Mouse (Mus musculus): ENCODE data around the gene Nfkb1.

The Nfkb1 gene

DNA sequence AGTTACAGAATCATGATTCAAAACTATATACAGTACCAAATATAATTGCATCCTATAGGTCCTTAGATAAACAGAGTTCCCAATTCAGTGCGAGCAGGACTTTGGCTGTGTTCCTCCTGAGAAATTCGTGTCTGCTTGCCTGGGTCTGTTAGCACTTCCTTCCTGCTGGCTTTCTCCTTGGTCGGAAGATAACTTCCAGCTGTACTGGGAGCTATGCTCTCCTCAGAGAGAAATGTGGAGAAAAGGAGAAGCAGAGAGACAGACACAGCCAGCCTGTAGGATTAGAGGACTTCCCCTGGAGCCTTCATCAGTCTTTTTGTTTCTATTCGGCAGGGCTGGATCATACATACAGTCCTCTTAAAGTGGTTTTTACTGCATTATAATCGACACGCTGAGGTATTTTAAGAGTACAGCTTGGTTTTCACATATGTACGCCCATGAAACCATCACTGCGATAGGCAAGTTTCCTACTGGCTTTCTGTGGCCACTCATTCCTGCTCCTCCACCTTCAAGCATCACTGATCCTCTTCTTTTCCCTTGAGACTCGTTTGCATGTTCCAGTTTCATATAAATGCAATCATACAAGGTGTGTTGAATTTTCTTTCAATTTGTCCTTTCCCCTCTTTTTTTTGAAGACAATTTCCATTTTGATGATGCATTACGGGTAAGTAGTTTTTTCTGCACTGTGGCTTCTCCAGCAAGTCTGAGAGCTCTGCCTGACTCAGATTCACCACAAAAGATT lies 8.3 kb upstream of the Nfkb1 start:
- DNase-seq = peak; percentile 94

DNA sequence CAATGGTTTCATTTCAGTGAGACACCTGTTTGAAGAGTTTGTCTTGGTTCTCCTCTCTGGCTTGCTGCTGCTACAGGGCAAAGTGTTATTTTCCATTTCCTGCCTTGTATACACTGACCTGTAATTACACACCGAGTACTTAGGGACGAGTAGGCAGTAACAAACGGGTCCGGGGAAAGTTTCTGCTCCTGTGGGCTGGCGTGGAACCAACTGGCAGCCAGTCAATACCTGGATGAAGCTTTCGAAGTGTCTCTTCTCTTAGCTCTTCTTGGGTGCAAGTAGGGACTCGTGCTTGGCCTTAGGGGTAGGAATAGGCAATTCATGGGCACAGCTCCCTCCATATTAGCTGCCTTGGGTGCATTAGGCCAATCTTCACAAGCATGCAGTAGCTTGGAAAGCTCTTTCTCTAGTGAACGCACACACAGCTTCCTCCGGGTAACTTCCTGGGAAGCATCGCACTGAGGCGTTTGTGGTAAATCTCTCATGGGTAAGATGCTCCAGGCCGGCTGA lies 7.2 kb upstream of the Nfkb1 start:
- no peak for DNase-seq

DNA sequence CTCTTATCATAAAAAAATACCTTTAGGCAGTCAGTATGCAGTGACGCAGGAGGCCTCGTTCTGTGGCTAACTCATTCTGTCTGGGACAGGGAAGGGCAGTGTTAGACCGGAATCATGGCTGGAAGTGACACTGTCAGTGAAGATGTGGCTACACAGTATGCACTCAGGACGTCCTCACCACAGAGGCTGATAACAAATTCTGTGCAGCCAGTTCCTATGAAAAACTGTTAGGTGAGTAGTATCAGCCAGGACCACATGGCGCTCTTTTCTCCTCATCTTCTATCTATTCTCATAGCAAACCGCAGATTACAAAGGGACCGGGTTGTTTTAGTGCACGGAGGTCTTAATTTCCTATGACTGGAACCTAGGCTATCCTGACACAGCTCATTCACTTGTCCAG lies 4.9 kb upstream of the Nfkb1 start:
- DNase-seq = no peak

DNA sequence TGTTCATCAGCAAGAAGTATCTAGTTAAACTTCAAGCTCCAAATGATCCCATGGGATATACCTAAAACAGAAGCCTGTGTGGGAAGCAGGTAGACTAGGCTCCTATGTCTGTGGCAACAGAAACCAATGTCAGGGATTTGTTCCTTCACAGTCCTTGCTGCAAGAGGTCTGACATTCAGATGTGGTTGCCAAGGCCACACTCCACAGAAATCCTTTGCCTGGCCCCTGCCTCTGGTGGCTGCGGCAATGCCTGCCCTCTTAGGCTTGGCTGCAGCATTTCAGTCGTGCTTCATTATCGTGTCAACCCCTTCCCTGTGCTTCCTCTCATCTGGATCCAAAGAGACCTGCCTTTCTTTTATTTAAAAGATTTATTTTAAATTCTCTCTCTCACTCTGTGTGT lies 1.7 kb upstream of the Nfkb1 start:
- peak; percentile 92 for DNase-seq

DNA sequence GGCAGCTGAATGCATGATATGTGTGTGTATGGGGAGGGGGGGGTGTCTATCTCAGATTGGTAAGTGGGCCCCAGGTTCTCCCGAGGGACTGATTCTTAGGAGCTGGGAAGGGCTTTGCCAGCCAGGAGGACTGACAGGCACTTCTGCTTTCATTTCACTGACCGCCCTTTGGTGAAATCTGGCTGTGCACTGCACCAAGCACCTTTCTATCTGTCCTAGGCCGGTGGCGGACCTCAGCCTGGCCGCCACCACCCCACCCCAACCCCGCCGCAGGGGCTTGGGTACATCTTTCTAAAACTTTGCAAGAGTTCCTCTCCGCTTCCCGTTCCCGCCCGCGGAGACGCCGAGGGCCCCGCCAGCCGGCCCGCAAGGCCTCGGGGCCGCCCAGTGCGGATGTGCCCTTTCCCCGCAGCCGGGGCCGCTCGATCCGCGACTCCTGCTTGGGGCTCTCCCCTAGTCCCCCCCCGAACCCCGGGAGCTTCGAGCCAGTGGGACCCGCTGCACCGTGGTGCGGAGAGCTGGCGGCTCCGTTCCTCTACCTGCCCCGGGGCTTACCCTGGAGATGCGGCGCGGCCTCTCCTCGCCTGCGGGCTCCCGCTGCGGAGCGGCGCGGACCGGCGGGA lies 668 bp downstream of the Nfkb1 start:
- DNase-seq = peak; percentile 96

DNA sequence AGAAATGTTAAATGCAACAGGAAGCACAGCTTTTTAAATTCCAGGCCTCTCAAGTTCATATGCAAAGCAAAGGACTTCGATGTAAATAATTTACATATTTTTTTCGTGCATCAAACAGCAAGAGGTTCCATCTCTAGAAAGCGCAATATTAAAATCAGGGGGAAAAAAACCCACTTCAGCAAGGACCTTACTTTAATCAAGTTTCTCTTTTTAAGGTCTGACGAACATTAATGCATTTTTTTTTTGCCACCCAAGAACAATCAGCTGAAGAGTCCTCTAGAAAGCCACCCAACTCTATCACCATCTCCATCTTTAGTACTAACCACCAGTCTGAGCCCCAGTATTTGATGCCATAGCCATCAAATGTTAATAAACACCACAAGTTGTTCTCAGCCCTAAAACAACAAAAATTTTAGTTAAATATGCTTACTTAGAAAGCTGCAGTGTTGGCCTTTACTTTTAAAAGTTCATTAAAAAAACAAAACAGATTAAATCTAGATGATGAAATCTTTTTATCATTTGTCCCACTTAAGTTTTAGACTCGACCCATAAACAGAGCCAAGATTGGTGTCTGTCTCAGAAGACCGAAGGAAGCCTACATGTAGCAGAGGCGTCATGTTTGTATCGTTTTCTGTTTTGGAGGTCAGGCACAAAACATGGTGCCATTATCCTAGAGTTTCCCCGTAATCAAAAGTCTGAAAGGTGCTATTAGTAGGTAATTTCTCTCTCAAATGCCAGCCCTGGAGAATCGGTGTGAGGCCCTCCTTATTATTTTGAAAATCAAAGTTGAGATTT lies 1.4 kb downstream of the Nfkb1 start:
- DNase-seq = no peak

DNA sequence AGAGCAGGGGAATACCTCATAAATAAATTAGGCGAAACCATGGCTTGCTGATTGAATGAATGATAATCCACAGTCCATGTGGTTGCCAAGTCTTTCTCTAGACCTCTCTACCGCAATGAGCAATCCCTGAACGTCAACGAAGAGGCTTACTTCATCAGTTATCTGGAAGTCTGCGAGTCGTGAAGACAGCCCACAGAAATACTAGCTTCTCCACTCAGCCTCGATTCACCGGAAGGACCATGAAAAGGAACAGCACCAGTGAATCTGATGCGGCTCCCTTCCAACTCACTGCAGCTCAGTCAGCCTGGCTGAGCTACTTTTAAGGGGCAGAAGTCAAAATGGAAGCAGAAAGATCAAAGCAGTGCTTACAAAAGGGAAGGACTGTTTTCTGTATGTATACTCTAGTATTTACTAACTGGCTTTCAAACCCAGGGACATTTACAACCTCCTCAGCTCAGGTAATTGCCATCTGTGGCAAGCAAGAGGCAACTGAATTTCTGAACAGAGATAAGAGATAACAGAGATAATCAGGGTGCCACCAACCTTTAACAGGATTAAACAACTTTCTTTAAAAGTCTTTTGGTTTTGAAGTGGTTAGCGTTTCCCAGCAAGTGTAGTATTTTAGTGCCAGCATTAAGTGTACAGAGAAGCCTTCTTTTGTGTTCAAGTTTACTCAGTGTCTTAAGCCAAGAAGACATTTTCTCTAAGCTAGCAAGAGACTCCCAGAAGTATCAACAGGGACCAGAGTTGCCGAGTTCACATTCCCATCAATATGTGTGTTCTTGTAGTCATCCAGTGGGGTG lies 2.2 kb downstream of the Nfkb1 start:
- DNase-seq = no peak

DNA sequence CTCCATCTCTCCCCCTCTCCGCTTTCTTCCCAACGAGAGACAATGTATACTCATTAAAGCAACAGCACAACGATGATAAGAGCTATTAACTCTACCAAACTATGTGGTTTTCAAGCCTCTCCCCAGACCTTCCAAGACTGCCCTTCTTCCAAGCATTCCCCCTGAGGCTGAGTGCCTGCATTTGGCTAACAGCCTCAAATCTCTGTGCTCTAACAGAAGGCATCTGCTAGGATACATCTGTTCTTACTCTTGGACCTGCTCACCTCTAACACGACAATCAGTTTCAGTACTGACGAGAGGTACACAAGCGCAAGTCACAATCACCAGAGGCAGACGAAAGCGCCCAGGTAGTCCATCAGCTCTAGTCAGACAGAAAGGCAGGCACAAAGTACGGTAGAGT lies 3.4 kb downstream of the Nfkb1 start:
- DNase-seq = no peak

DNA sequence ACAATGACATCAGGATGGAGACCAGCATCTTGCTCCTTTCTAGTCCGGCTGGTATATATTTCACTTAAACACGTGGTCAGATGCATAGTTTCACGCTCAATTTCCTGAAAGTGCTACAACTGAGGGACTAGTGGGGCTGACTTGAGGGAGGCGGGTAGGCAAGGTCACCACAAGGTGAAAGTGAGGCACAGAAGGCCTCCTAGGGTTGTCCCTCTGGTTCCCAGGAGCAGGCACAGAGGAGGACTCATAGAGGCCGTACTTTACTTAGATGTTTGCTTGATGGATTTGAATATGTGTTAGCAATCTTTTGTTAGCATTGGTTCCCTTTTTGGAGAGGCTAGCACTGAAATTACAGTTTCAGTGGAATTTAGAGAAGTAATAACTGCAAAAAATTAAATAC lies 4.9 kb downstream of the Nfkb1 start:
- DNase-seq = no peak

DNA sequence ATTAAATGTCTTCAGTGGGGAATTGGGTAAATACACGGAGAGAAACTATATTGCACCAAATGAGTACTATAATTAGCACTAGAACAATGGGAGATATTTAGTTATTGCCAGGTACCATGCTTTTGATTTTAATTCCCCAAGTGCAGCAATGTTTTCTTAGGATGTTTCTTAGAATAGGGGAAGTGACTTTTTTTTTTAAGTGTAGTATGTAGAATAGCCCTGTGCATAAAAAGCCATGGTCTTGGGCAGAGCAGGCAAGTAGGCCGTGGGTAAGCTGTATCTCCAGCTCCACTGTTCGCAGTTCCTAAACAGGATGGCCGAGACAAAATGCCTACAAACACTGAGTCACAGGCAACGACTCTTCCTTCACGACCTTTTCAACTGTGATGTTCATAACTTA lies 8.1 kb downstream of the Nfkb1 start:
- DNase-seq = no peak

DNA sequence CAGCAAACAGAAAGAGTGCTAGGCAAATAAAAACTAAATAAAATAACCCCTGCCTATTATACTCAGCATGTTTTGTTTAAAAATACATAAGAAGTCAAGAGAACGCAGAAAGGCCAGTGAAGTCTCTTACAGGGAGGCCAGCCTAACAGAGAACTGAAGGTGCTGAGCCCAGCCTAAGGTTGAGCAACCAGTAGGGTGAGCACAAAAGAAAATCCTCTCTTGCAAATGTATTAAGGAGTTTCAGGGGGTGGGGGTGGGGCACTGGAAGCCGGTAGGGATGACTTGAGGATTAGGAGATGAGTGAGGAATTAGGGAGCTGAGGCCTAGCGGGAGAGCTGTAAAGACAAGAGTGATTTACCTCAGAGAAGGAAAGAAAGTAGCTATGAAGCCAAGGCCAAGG lies 9.1 kb downstream of the Nfkb1 start:
- DNase-seq = no peak

DNA sequence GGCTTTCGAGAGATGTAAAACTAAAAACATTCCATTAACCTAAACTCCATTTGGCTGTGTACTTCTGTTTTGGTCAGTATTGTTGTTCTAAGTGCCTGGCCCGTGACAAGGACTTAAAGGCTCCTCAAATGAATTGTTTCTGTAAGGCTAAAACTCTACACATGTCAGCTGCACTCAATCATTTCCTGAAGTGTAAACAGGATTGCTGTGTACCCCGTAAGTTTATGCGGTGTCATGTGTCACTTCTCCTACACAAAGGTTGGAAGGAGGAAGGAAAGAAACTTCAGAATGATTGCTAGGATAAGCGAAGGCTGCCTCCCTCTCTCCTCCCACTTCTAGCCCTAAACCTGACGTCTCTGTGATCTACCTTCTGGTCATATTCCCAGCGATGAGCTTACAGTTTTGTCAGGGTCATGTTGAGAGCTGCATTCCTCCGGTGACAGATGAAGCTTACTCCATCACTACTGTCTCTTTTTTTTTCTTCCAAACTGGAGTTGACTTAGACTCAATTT lies 10.0 kb downstream of the Nfkb1 start:
- no peak for DNase-seq

DNA sequence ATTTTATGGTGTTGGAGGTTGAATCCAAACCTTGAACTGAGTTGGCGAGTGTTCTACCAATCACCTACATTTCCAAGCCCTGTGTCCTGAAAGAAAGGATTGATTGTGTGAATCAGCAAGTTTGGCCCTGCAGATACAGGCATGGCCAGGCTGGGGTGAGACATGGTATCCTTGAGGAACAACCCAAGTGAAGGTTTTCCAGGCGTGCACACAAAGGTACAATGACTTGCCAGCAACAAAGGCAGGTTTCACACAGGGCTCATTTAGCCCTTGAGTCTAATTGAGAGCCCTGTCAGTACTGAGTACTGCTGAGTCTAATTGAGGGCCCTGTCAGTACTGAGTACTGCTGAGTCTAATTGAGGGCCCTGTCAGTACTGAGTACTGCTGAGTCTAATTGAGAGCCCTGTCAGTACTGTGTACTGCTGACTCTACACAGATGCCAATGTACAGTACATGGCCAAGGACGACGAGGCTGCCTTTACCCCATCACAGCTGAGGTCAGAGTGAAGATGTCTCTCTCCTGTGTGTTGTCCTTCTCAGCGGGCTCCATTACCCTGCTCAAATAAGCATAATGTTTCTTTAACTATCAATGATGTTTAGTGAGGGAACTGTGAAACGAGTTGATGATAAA lies 11.0 kb downstream of the Nfkb1 start:
- no peak for DNase-seq

DNA sequence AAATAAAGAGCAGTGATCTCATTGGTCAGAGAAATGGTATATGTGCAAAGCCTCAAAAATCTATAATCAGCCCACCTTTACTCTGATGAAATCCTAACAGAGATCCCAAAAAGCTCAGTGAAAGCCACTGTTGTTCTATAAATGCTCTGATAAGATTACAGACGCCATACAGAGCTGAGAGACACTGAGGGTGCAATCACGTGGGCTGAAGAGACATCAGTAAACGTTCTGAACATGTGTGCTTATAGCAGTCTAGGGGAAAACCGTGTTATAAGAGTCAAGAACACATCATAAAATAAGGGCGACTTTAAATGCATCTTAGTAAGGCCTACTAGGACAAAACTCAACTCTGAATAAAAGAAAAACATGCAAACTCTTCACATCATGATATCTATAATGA lies 14.3 kb downstream of the Nfkb1 start:
- no peak for DNase-seq

DNA sequence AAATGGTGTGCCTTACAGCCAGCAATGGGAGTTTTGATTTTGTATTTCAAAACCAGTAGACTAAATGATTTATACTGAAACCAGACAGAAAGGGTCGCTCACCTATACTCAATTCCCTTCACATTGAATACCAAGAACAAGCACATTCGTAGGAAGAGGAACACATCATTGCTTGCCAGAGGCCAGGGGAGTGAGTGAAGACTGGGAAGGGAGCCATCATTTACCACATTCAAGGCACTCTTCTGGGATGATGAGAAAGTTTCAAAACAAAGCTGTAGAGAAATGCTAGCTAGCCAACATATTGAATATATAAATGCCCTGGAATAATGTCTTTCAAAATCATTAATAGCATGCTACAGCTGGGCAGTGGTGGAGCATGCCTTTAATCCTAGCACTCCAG lies 15.0 kb downstream of the Nfkb1 start:
- no peak for DNase-seq

DNA sequence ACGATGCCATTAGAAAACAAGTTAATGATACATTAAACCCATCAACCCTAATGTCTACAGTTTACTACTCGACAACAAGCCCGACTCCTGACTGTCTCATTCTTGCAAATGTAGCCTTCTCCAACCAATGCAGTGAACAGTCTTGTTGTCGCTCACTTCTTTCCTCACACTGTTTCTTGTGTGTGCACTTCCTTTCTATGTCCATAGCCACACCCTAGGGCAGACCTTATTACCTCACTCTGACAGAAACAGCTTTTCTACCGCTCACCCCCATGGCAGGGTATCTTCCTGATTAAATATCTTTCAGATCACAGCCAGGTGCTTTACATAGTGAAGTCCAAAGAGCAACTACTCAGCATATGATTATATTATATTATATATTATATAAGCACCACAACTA lies 15.9 kb downstream of the Nfkb1 start:
- no peak for DNase-seq

DNA sequence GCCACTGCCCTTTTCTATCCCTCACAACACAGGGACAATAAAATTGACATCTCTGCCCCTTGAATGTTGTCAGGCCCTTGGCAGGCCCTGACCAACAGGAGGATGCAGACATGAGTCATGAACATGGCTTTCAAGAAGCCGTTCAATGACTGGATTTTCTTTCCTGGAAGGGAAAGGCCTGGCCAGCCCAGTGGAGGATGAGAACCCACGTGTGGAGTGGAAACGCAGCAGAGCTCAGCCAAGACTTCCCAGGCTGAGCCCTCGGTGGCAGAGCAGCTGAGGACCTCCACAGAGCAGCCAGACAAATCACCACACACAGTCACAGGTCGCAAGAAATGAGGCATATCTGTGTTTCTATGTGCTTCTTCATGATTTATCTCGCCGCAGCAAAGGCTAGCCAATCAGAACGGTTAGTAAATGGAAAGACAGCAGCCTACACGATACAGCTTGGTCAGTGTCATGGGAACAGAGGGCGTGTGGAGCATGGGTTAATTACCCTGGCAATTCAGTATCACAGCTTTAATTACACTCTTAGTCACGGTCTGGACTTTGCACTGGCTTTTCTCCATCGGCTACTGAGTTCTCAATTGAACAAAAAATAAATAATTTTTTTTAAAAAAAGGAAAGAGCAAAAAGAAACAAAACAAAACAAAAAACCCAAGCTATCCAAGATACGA lies 16.5 kb downstream of the Nfkb1 start:
- DNase-seq = peak; percentile 94

DNA sequence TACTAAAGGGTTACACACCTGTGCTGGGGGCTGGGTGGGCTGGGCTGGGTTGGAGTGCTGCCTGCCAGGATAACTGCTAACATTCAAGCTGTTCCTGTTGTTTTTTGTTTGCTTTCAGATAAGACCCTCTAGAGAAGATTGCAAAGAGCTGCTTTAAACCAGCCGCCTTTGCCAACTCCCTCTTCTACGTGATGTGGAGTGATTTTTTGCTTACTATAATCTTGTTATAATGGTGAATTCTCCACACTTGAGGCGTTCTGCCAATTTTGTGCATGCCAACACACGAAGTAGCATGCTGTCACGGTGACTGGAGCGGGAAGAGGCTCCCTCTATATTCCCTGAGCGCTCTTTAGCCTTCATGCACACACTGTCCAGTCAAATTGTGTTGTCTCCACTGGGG lies 17.7 kb downstream of the Nfkb1 start:
- DNase-seq = no peak

DNA sequence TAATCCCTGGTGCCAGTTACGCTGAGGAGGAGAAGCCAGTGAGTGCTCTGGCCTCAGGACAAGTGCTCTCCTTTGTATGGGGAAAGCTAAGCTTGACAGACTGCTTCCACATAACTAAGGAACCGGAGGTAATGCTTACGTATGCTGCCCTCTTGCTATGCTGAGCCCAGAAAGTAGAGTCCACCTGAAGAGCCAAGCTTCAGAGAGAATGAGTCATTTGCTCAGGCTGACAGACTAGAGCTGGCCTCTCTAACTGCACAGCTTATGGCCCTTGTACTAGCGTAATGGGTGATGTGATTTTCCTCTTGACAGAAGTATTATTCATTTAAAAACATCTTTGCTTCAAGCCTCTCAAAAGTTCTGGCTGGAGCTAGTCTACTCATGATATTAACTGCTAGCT lies 18.3 kb downstream of the Nfkb1 start:
- no peak for DNase-seq

DNA sequence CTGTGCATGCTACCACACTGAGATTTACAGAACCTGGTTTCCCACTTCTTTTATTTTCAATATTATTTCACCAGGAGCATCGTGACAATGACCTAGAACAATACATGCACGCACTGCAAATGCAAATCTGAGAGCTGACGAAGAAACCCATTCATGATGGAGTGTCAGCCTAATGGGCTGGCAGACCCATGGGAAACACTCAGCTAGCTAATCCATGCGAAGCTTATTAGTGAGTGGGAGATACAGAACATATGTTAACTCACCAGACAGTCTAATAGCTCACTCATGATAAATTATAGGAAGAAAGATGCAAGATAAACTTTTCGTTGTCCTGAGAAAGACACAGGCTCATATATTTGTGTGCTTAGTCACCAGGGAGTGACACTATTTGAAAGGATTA lies 19.2 kb downstream of the Nfkb1 start:
- DNase-seq = no peak

DNA sequence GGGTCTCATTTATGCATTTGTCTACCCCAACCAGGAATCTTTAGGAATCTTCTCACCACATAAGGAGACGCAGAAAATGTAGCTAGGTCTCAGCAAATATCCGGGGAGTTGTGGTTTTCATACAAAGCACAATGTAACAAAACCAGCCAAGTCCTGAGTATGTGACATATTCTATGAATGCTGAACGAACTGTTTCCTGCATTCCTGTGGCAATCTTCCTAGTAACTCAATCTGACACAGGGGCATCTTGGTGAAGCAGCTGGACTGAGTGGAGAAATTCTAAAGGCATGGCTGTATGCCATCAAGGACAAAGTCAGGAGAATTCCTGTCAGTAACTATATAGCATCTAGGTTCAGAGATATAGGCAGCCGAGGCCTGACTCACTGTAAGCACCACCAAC lies 20.5 kb downstream of the Nfkb1 start:
- no peak for DNase-seq

DNA sequence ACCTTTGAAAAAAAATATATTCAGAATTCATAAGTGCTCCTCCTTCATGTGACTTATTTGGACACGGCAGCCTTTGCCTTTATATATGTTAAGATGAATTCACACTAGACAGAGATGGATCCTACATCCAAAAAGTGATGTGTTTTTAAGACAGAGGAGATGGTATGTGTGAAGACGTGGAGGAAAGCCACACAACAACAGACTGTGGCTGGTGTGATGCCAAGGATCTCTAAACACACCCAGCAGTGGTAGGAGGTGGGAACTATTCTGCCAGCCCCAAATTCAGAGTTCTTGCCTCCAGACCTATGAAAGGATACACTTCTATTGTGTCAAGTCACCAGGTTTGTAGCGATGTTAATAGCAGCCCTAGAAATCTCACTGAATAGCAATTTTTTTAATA lies 24.3 kb downstream of the Nfkb1 start:
- DNase-seq = no peak
